Mouse (Mus musculus) neural tube, embryonic 14.5 days (tissue): ENCODE measurements at regions not wholly inside any gene's neighbourhood (a gene's known extent, or its start where the extent isn't known, plus 50 kb on each side); places are given as distances from the start of the nearest gene placed in this dataset.

Experiments used
- ATAC-seq: fragments of 200-750 bp; cut with Nextera tagmentation; 2 replicates; pipeline ENCODE4 v1.8.0; 2017; ENCODE audit warnings: low read depth, mild to moderate bottlenecking, moderate TSS enrichment, moderate library complexity
- H3K27ac ChIP-seq: fragments of 300-500 bp; sonication (generic); 2 replicates; pipeline ENCODE4 v1.5.1; 2014; ENCODE audit warnings: low read depth, mild to moderate bottlenecking, control low read depth, low read length, moderate library complexity, mixed read lengths
- H3K27me3 ChIP-seq: fragments of 300-500 bp; sonication (generic); 2 replicates; pipeline ENCODE4 v1.6.1; 2014; ENCODE audit warnings: low read length; ENCODE audit not compliant: control insufficient read depth, insufficient read depth
- H3K36me3 ChIP-seq: fragments of 300-500 bp; sonication (generic); 2 replicates; pipeline ENCODE4 v1.6.1; 2014; ENCODE audit warnings: low read length, mixed read lengths; ENCODE audit not compliant: control insufficient read depth, insufficient read depth
- H3K4me1 ChIP-seq: fragments of 300-500 bp; sonication (generic); 2 replicates; pipeline ENCODE4 v1.6.1; 2014; ENCODE audit warnings: low read length; ENCODE audit not compliant: control insufficient read depth, insufficient read depth
- H3K4me2 ChIP-seq: fragments of 300-500 bp; sonication (generic); 2 replicates; pipeline ENCODE4 v1.6.1; 2014; ENCODE audit warnings: mild to moderate bottlenecking, low read depth, low read length, control low read depth
- H3K4me3 ChIP-seq: fragments of 300-500 bp; sonication (generic); 2 replicates; pipeline ENCODE4 v1.5.1; 2014; ENCODE audit warnings: low read depth, low read length, control low read depth, mixed read lengths
- H3K9ac ChIP-seq: fragments of 300-500 bp; sonication (generic); replicated peaks from 2 replicates; pipeline ENCODE4 v1.6.1; 2014; ENCODE audit warnings: low read depth, mild to moderate bottlenecking, control low read depth, low read length, mixed read lengths
- H3K9me3 ChIP-seq: fragments of 300-500 bp; sonication (generic); 2 replicates; pipeline ENCODE4 v1.6.1; 2016; ENCODE audit warnings: low read length; ENCODE audit not compliant: control insufficient read depth
- WGBS: fragments of 180-500 bp; shearing (Covaris S2); extraction: QIAGEN DNeasy Blood & Tissue Kit; methylation state at CpG from one replicate; pipeline ENCODE4 v1.1.7; 2014; 5-methylcytosine and 5-hydroxymethylcytosine counted together

GRCm38 (mm10) chr7:40103057-40103945 is 585.7 kb downstream of the Zfp619 start:
- Histone ChIP-seq H3K4me1 (no peaks in the 10 kb centered on the region), H3K36me3 (no peaks in the 10 kb centered on the region), H3K27me3 (no peaks in the 10 kb centered on the region), H3K4me3 (no peak overlapping the region), H3K9me3 (no peaks in the 10 kb centered on the region), H3K9ac (no peak overlapping the region), H3K27ac (no peak overlapping the region), H3K4me2 (no peak overlapping the region)
- WGBS, result 76% methylated on average over 7 of the region's 7 CpGs
- ATAC-seq, result no peak

- H3K9ac ChIP-seq, result no peak overlapping the region
- no peak overlapping the region for H3K27ac ChIP-seq
- WGBS, result 59% methylated on average over 4 of the region's 4 CpGs
- no peak overlapping the region for H3K4me3 ChIP-seq
- no peaks in the 10 kb centered on the region for H3K9me3 ChIP-seq
- no peak overlapping the region for H3K4me2 ChIP-seq
- H3K36me3 ChIP-seq, result no peaks in the 10 kb centered on the region
- no peaks in the 10 kb centered on the region for H3K27me3 ChIP-seq
- H3K4me1 ChIP-seq, result no peaks in the 10 kb centered on the region
- ATAC-seq, result no peak
Observed at GRCm38 (mm10) chr7:40142906-40143305, 625.3 kb downstream of the Zfp619 start.

- 76% methylated on average over 1 of the region's 1 CpGs for WGBS
- Histone ChIP-seq H3K4me1 (no peaks in the 10 kb centered on the region), H3K9ac (no peak overlapping the region), H3K4me2 (no peak overlapping the region), H3K4me3 (no peak overlapping the region), H3K27ac (no peak overlapping the region), H3K9me3 (no peaks in the 10 kb centered on the region), H3K27me3 (no peaks in the 10 kb centered on the region), H3K36me3 (no peaks in the 10 kb centered on the region)
- no peak for ATAC-seq
Observed at GRCm38 (mm10) chr7:40144431-40144830, 626.9 kb downstream of the Zfp619 start.

- 94% methylated on average over 2 of the region's 2 CpGs for WGBS
- Histone ChIP-seq H3K4me1 (no peaks in the 10 kb centered on the region), H3K36me3 (no peaks in the 10 kb centered on the region)
Observed at GRCm38 (mm10) chr7:40177570-40177969, 660.0 kb downstream of the Zfp619 start.

GRCm38 (mm10) chr7:40195366-40195765 is 677.8 kb downstream of the Zfp619 start:
- ATAC-seq, result no peak

More at GRCm38 (mm10) chr7:40177570-40177969, 660.0 kb downstream of the Zfp619 start:
- Histone ChIP-seq H3K9ac (no peak overlapping the region), H3K4me3 (no peak overlapping the region), H3K4me2 (no peak overlapping the region), H3K9me3 (no peaks in the 10 kb centered on the region), H3K27me3 (no peaks in the 10 kb centered on the region), H3K27ac (no peak overlapping the region)
- no peak for ATAC-seq

GRCm38 (mm10) chr7:40202615-40203014 is 685.0 kb downstream of the Zfp619 start:
- no peaks in the 10 kb centered on the region for H3K4me1 ChIP-seq
- no peaks in the 10 kb centered on the region for H3K36me3 ChIP-seq
- no peak overlapping the region for H3K27ac ChIP-seq
- no peaks in the 10 kb centered on the region for H3K9me3 ChIP-seq
- no peak overlapping the region for H3K4me2 ChIP-seq
- ATAC-seq, result no peak
- H3K27me3 ChIP-seq, result no peaks in the 10 kb centered on the region
- H3K9ac ChIP-seq, result no peak overlapping the region
- H3K4me3 ChIP-seq, result no peak overlapping the region
- 83% methylated on average over 1 of the region's 1 CpGs for WGBS

More at GRCm38 (mm10) chr7:40195366-40195765, 677.8 kb downstream of the Zfp619 start:
- WGBS, result 87% methylated on average over 3 of the region's 3 CpGs
- no peaks in the 10 kb centered on the region for H3K36me3 ChIP-seq
- no peaks in the 10 kb centered on the region for H3K4me1 ChIP-seq
- H3K27me3 ChIP-seq, result no peaks in the 10 kb centered on the region
- no peak overlapping the region for H3K4me3 ChIP-seq
- no peak overlapping the region for H3K27ac ChIP-seq
- H3K9me3 ChIP-seq, result no peaks in the 10 kb centered on the region
- H3K9ac ChIP-seq, result no peak overlapping the region
- no peak overlapping the region for H3K4me2 ChIP-seq

GRCm38 (mm10) chr7:40211956-40212355 is 686.2 kb upstream of the Vstm2b start:
- Histone ChIP-seq H3K4me3 (no peak overlapping the region), H3K36me3 (no peaks in the 10 kb centered on the region), H3K27me3 (no peaks in the 10 kb centered on the region), H3K27ac (no peak overlapping the region), H3K9me3 (no peaks in the 10 kb centered on the region), H3K4me2 (no peak overlapping the region), H3K9ac (no peak overlapping the region), H3K4me1 (no peaks in the 10 kb centered on the region)
- no peak for ATAC-seq
- WGBS, result 72% methylated on average over 5 of the region's 5 CpGs

- no peak overlapping the region for H3K4me3 ChIP-seq
- H3K27ac ChIP-seq, result no peak overlapping the region
- no peak overlapping the region for H3K4me2 ChIP-seq
- 81% methylated on average over 2 of the region's 2 CpGs for WGBS
- no peaks in the 10 kb centered on the region for H3K9me3 ChIP-seq
- no peaks in the 10 kb centered on the region for H3K36me3 ChIP-seq
- no peaks in the 10 kb centered on the region for H3K27me3 ChIP-seq
- H3K9ac ChIP-seq, result no peak overlapping the region
- no peaks in the 10 kb centered on the region for H3K4me1 ChIP-seq
- no peak for ATAC-seq
Observed at GRCm38 (mm10) chr7:40212576-40212975, 685.6 kb upstream of the Vstm2b start.

- Histone ChIP-seq H3K27ac (no peak overlapping the region), H3K4me2 (no peak overlapping the region)
- 77% methylated on average over 2 of the region's 2 CpGs for WGBS
Observed at GRCm38 (mm10) chr7:40213646-40214045, 684.5 kb upstream of the Vstm2b start.

More at GRCm38 (mm10) chr7:40213646-40214045, 684.5 kb upstream of the Vstm2b start:
- Histone ChIP-seq H3K4me3 (no peak overlapping the region), H3K9ac (no peak overlapping the region), H3K9me3 (no peaks in the 10 kb centered on the region), H3K4me1 (no peaks in the 10 kb centered on the region), H3K27me3 (no peaks in the 10 kb centered on the region), H3K36me3 (no peaks in the 10 kb centered on the region)
- ATAC-seq, result no peak
